In the genomic region with DNA sequence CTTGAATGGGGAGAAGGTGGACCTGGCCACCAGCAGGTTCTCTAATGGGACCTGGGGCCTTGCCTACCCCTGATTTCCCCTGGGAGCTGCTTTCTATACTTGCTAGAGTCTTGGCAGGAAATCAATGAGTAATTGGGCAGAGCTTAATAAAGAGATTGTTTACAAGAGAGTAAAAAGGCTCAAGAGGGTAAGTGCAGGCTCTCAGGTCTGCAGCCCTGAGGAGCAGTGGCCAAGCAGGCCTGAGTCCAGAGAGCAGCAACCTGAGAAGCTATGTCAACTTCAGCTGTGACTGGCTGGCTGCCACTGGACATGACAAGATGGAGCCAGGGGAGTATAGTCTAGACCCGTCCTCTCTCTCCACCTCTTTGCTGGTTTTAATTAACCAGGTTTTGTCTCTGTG, we compare ENCODE assay signal across 23 mouse cellular contexts. TPM values are rescaled to one million over a fixed set of nuclear protein-coding genes. Genes with fewer than 3 reads are reported as not detected.
DNase-seq lines count a peak whose midpoint lies in the region; ATAC-seq and TF ChIP-seq lines count a peak whose summit lies in the region.
"Had no signal": no experiment of that assay in that cellular context is flagged by ENCODE, and none has a peak within 500 bp of the region (broad histone marks: within the 10 kb centered on the region; RNA-seq: fewer than 3 reads in every experiment).

No protein-coding gene starts in this region.

- no peak for TF ChIP-seq CTCF in Patski (IDR thresholded peaks at IDR 0.05)
- TF ChIP-seq CTCF in liver, postnatal 0 days (IDR thresholded peaks at IDR 0.05; ENCODE audit: low read depth), result no peak

- no peak for TF ChIP-seq POLR2A in limb, embryonic 14.5 days (IDR thresholded peaks at IDR 0.05; ENCODE audit: borderline replicate concordance, extremely low read depth, insufficient read depth, insufficient read length)

- 0 out of 2 replicates have a peak overlapping the region, but pooled peaks have one; percentile 8 for H3K27ac ChIP-seq in forebrain, embryonic 13.5 days
- no peak overlapping the region for H3K27ac ChIP-seq in forebrain, embryonic 15.5 days (replicated peaks)
- H3K27ac ChIP-seq in limb, embryonic 14.5 days (replicated peaks; ENCODE audit: low read depth, low read length), result no peak overlapping the region
- H3K27ac ChIP-seq in limb, embryonic 10.5 days, result no peak overlapping the region
- H3K27ac ChIP-seq in liver, postnatal 0 days (ENCODE audit: low read depth), result no peak overlapping the region
- H3K27ac ChIP-seq: forebrain, embryonic 12.5 days; kidney, postnatal 0 days; midbrain, embryonic 12.5 days; neural tube, embryonic 13.5 days had no signal

- H3K9ac ChIP-seq in forebrain, embryonic 13.5 days, result no peak overlapping the region
- no peak overlapping the region for H3K9ac ChIP-seq in forebrain, embryonic 15.5 days (replicated peaks)
- no peak overlapping the region for H3K9ac ChIP-seq in limb, embryonic 14.5 days (ENCODE audit: low read depth, low read length, severe bottlenecking)
- H3K9ac ChIP-seq in liver, postnatal 0 days (replicated peaks), result no peak overlapping the region
- H3K9ac ChIP-seq: forebrain, embryonic 12.5 days; midbrain, embryonic 12.5 days; neural tube, embryonic 13.5 days had no signal

- no peak overlapping the region for H3K4me2 ChIP-seq in forebrain, embryonic 13.5 days
- no peak overlapping the region for H3K4me2 ChIP-seq in forebrain, embryonic 15.5 days (replicated peaks)
- no peak overlapping the region for H3K4me2 ChIP-seq in limb, embryonic 14.5 days (replicated peaks; ENCODE audit: low read depth, low read length, severe bottlenecking)
- no peak overlapping the region for H3K4me2 ChIP-seq in liver, postnatal 0 days (ENCODE audit: low read depth, low read length)
- H3K4me2 ChIP-seq: forebrain, embryonic 12.5 days; midbrain, embryonic 12.5 days; neural tube, embryonic 13.5 days had no signal

- H3K4me3 ChIP-seq in forebrain, embryonic 13.5 days, result no peak overlapping the region
- no peak overlapping the region for H3K4me3 ChIP-seq in forebrain, embryonic 15.5 days
- no peak overlapping the region for H3K4me3 ChIP-seq in limb, embryonic 14.5 days (replicated peaks; ENCODE audit: low read length)
- H3K4me3 ChIP-seq in limb, embryonic 10.5 days, result no peak overlapping the region
- H3K4me3 ChIP-seq in liver, postnatal 0 days (ENCODE audit: low read depth, low read length), result no peak overlapping the region
- H3K4me3 ChIP-seq: forebrain, embryonic 12.5 days; midbrain, embryonic 12.5 days; neural tube, embryonic 13.5 days had no signal

- peaks cover 21% of the 10 kb centered on the region for H3K4me1 ChIP-seq in forebrain, embryonic 13.5 days
- no peaks in the 10 kb centered on the region for H3K4me1 ChIP-seq in forebrain, embryonic 15.5 days
- 0 out of 2 replicates have a peak, but pooled peaks cover 3% of the 10 kb centered on the region for H3K4me1 ChIP-seq in limb, embryonic 14.5 days (ENCODE audit: control insufficient read depth, insufficient read depth, low read length)
- peaks cover 17% of the 10 kb centered on the region for H3K4me1 ChIP-seq in limb, embryonic 10.5 days
- peaks cover 14% of the 10 kb centered on the region for H3K4me1 ChIP-seq in liver, postnatal 0 days (ENCODE audit: insufficient read depth)

- in situ Hi-C loops in Patski (cut with MboI; ENCODE audit: low pct_unique_long_range_greater_than_20kb), result no loop called here

- ATAC-seq in forebrain, embryonic 13.5 days, result no peak
- ATAC-seq in forebrain, embryonic 15.5 days (replicated peaks), result no peak
- ATAC-seq in limb, embryonic 14.5 days (ENCODE audit: low FRiP score, low read depth), result 0 out of 2 replicates have a peak, but pooled peaks have one; percentile 18
- ATAC-seq in Patski, result peak; percentile 15
- no peak for ATAC-seq in liver, postnatal 0 days
- ATAC-seq: hindbrain, embryonic 16.5 days; intestine, embryonic 16.5 days had no signal

- TF ChIP-seq EP300 in liver, postnatal 0 days (IDR thresholded peaks at IDR 0.05; ENCODE audit: low read depth), result no peak

- CTCF ChIA-PET in Patski (lab: Charles Lee), result interaction anchor here (1.0 to 2.7 kb wide), 3 partner anchors 9 to 26 kb away, joined by 3 to 15 read pairs (median 4); no protein-coding TSS in a partner anchor

- WGBS in forebrain, embryonic 13.5 days, result 52% methylated on average over 1 of the region's 1 CpGs
- 48% methylated on average over 1 of the region's 1 CpGs for WGBS in forebrain, embryonic 15.5 days
- 25% methylated on average over 1 of the region's 1 CpGs for WGBS in limb, embryonic 14.5 days
- WGBS in limb, embryonic 10.5 days, result 37% methylated on average over 1 of the region's 1 CpGs
- 75% methylated on average over 1 of the region's 1 CpGs for WGBS in liver, postnatal 0 days (ENCODE audit: insufficient replicate concordance)

- no peaks in the 10 kb centered on the region; the same call in 1 of the 2 replicates for H3K27me3 ChIP-seq in forebrain, embryonic 13.5 days
- H3K27me3 ChIP-seq in forebrain, embryonic 15.5 days, result no peaks in the 10 kb centered on the region
- H3K27me3 ChIP-seq in limb, embryonic 14.5 days (ENCODE audit: control insufficient read depth, insufficient read depth, low read length), result no peaks in the 10 kb centered on the region
- H3K27me3 ChIP-seq in limb, embryonic 10.5 days (ENCODE audit: low read depth, poor library complexity, severe bottlenecking), result peaks cover 23% of the 10 kb centered on the region
- no peaks in the 10 kb centered on the region for H3K27me3 ChIP-seq in Patski
- no peaks in the 10 kb centered on the region for H3K27me3 ChIP-seq in liver, postnatal 0 days (ENCODE audit: insufficient read depth, low read length)

- DNase-seq in limb, embryonic 14.5 days (ENCODE audit: low spot score), result no peak
- no peak for DNase-seq in limb, embryonic 10.5 days (ENCODE audit: low spot score)
- DNase-seq in Patski (ENCODE audit: low read depth, low spot score), result no peak
- DNase-seq in gastrocnemius, postnatal 10 days, result peak; percentile 60
- no peak for DNase-seq in liver, postnatal 0 days
- no peak for DNase-seq in embryo, embryonic 10 days (ENCODE audit: low spot score)
- DNase-seq: cerebellum, adult 11 months; cerebellum, postnatal 10 days; liver; thymus, postnatal 36 days had no signal

- no peaks in the 10 kb centered on the region for H3K9me3 ChIP-seq in forebrain, embryonic 13.5 days (replicated peaks)
- no peaks in the 10 kb centered on the region for H3K9me3 ChIP-seq in forebrain, embryonic 15.5 days
- H3K9me3 ChIP-seq in limb, embryonic 14.5 days (ENCODE audit: control insufficient read depth, low read length), result no peaks in the 10 kb centered on the region
- H3K9me3 ChIP-seq in limb, embryonic 10.5 days (replicated peaks), result no peaks in the 10 kb centered on the region
- no peaks in the 10 kb centered on the region for H3K9me3 ChIP-seq in liver, postnatal 0 days (ENCODE audit: low read length)
- H3K9me3 ChIP-seq: forebrain, embryonic 12.5 days; midbrain, embryonic 12.5 days; neural tube, embryonic 13.5 days had no signal

- no peaks in the 10 kb centered on the region for H3K36me3 ChIP-seq in forebrain, embryonic 13.5 days (ENCODE audit: poor library complexity, severe bottlenecking)
- no peaks in the 10 kb centered on the region for H3K36me3 ChIP-seq in forebrain, embryonic 15.5 days
- no peaks in the 10 kb centered on the region for H3K36me3 ChIP-seq in limb, embryonic 14.5 days (ENCODE audit: control insufficient read depth, insufficient read depth, low read length)
- H3K36me3 ChIP-seq in limb, embryonic 10.5 days, result no peaks in the 10 kb centered on the region
- no peaks in the 10 kb centered on the region for H3K36me3 ChIP-seq in liver, postnatal 0 days (replicated peaks; ENCODE audit: insufficient read depth, low read length)
- H3K36me3 ChIP-seq: forebrain, embryonic 12.5 days; midbrain, embryonic 12.5 days; neural tube, embryonic 13.5 days had no signal

- POLR2A ChIA-PET in Patski (lab: Charles Lee), result no interaction called here

RNA-seq across cellular contexts. Expression of a gene that starts 14.0 kb away (rescaled TPM):
- polyA plus RNA-seq in forebrain, embryonic 13.5 days (2015; fragmentation: Nextera tagmentation; extraction: Ambion mirVana), result 91.0 and 105 TPM in 2 replicates
- 85.2 and 100 TPM in 2 replicates for polyA plus RNA-seq in forebrain, embryonic 15.5 days (2015; fragmentation: Nextera tagmentation; extraction: Ambion mirVana)
- polyA plus RNA-seq in limb, embryonic 14.5 days (2012; rRNA removed), result 91.7 and 100 TPM in 2 replicates
- 149 and 158 TPM in 2 replicates for polyA plus RNA-seq in limb, embryonic 14.5 days (2014; fragmentation: Nextera tagmentation; extraction: Ambion mirVana)
- 105 and 163 TPM in 2 replicates for polyA plus RNA-seq in limb, embryonic 10.5 days (2016; fragmentation: Nextera tagmentation; extraction: Ambion mirVana)
- 131 TPM for polyA plus RNA-seq in Patski (2021)
- total RNA-seq in gastrocnemius, postnatal 10 days (2021), result 10 to 100 TPM; 29.0 to 43.8 TPM
- 2,663 and 3,863 TPM in 2 replicates for polyA plus RNA-seq in liver, postnatal 0 days (2015; fragmentation: Nextera tagmentation; extraction: Ambion mirVana)

RNA-seq across cellular contexts. Expression of a gene that starts 20.5 kb away (rescaled TPM):
- polyA plus RNA-seq in forebrain, embryonic 13.5 days (2015; fragmentation: Nextera tagmentation; extraction: Ambion mirVana), result 41.0 and 48.0 TPM in 2 replicates
- 35.4 and 38.4 TPM in 2 replicates for polyA plus RNA-seq in forebrain, embryonic 15.5 days (2015; fragmentation: Nextera tagmentation; extraction: Ambion mirVana)
- 32.8 and 51.6 TPM in 2 replicates for polyA plus RNA-seq in limb, embryonic 14.5 days (2012; rRNA removed)
- 39.6 and 48.1 TPM in 2 replicates for polyA plus RNA-seq in limb, embryonic 14.5 days (2014; fragmentation: Nextera tagmentation; extraction: Ambion mirVana)
- polyA plus RNA-seq in limb, embryonic 10.5 days (2016; fragmentation: Nextera tagmentation; extraction: Ambion mirVana), result 30.0 and 45.6 TPM in 2 replicates
- polyA plus RNA-seq in Patski (2021), result 92.3 TPM
- 10 to 100 TPM; 35.0 to 63.8 TPM for total RNA-seq in gastrocnemius, postnatal 10 days (2021)
- 507 and 771 TPM in 2 replicates for polyA plus RNA-seq in liver, postnatal 0 days (2015; fragmentation: Nextera tagmentation; extraction: Ambion mirVana)

RNA-seq across cellular contexts. Expression of a gene that starts 21.4 kb away (rescaled TPM):
- polyA plus RNA-seq in forebrain, embryonic 13.5 days (2015; fragmentation: Nextera tagmentation; extraction: Ambion mirVana), result 83.6 and 98.8 TPM in 2 replicates
- polyA plus RNA-seq in forebrain, embryonic 15.5 days (2015; fragmentation: Nextera tagmentation; extraction: Ambion mirVana), result 63.0 and 66.3 TPM in 2 replicates
- polyA plus RNA-seq in limb, embryonic 14.5 days (2012; rRNA removed), result 60.5 and 64.0 TPM in 2 replicates
- 72.3 and 79.9 TPM in 2 replicates for polyA plus RNA-seq in limb, embryonic 14.5 days (2014; fragmentation: Nextera tagmentation; extraction: Ambion mirVana)
- 139 and 146 TPM in 2 replicates for polyA plus RNA-seq in limb, embryonic 10.5 days (2016; fragmentation: Nextera tagmentation; extraction: Ambion mirVana)
- 54.0 TPM for polyA plus RNA-seq in Patski (2021)
- total RNA-seq in gastrocnemius, postnatal 10 days (2021), result 10 to 100 TPM; 19.3 to 20.3 TPM
- 13.4 and 18.2 TPM in 2 replicates for polyA plus RNA-seq in liver, postnatal 0 days (2015; fragmentation: Nextera tagmentation; extraction: Ambion mirVana)

RNA-seq across cellular contexts. Expression of a gene that starts 40.5 kb away (rescaled TPM):
- polyA plus RNA-seq in forebrain, embryonic 13.5 days (2015; fragmentation: Nextera tagmentation; extraction: Ambion mirVana), result 188 and 208 TPM in 2 replicates
- polyA plus RNA-seq in forebrain, embryonic 15.5 days (2015; fragmentation: Nextera tagmentation; extraction: Ambion mirVana), result 249 and 258 TPM in 2 replicates
- 2.0 and 3.3 TPM in 2 replicates for polyA plus RNA-seq in limb, embryonic 14.5 days (2012; rRNA removed)
- 2.8 and 3.8 TPM in 2 replicates for polyA plus RNA-seq in limb, embryonic 14.5 days (2014; fragmentation: Nextera tagmentation; extraction: Ambion mirVana)
- polyA plus RNA-seq in limb, embryonic 10.5 days (2016; fragmentation: Nextera tagmentation; extraction: Ambion mirVana), result 0.30 TPM in 1 of 2 replicates, not detected in the other
- not detected for polyA plus RNA-seq in Patski (2021)
- total RNA-seq in gastrocnemius, postnatal 10 days (2021), result 10 to 100 TPM; 11.0 to 22.2 TPM
- not detected in 2 replicates for polyA plus RNA-seq in liver, postnatal 0 days (2015; fragmentation: Nextera tagmentation; extraction: Ambion mirVana)
- total RNA-seq: hematopoietic stem cell, adult 5-6 weeks had no signal
- polyA plus RNA-seq: C2C12 had no signal

RNA-seq across cellular contexts. Expression of a gene that starts 55.9 kb away (rescaled TPM):
- not detected in 2 replicates for polyA plus RNA-seq in forebrain, embryonic 13.5 days (2015; fragmentation: Nextera tagmentation; extraction: Ambion mirVana)
- not detected in 2 replicates for polyA plus RNA-seq in forebrain, embryonic 15.5 days (2015; fragmentation: Nextera tagmentation; extraction: Ambion mirVana)
- polyA plus RNA-seq in limb, embryonic 14.5 days (2012; rRNA removed), result not detected in 2 replicates
- polyA plus RNA-seq in limb, embryonic 14.5 days (2014; fragmentation: Nextera tagmentation; extraction: Ambion mirVana), result not detected in 2 replicates
- polyA plus RNA-seq in limb, embryonic 10.5 days (2016; fragmentation: Nextera tagmentation; extraction: Ambion mirVana), result not detected in 2 replicates
- not detected for polyA plus RNA-seq in Patski (2021)
- not detected for total RNA-seq in gastrocnemius, postnatal 10 days (2021)
- polyA plus RNA-seq in liver, postnatal 0 days (2015; fragmentation: Nextera tagmentation; extraction: Ambion mirVana), result not detected in 2 replicates
- total RNA-seq: hematopoietic stem cell, adult 5-6 weeks; layer of hippocampus, adult 18-20 months; left cerebral cortex, postnatal 25 days had no signal
- polyA plus RNA-seq: forebrain, embryonic 12.5 days; heart, embryonic 16.5 days; hindbrain, embryonic 16.5 days; kidney, postnatal 0 days; midbrain, embryonic 12.5 days; neural tube, embryonic 13.5 days had no signal

Comparison
In these comparisons a context has a peak if more than half of its experiments do, and no peak if none do; other contexts are left out.
1. ATAC-seq: peak in limb, embryonic 14.5 days (single experiment) and Patski (single experiment); none in forebrain, embryonic 13.5 days (single experiment), forebrain, embryonic 15.5 days (single experiment) and liver, postnatal 0 days (single experiment).
2. RNA of a gene that starts 14.0 kb away (polyA plus RNA-seq): 2,663 to 3,863 TPM in liver, postnatal 0 days; 91.7 to 158 TPM in limb, embryonic 14.5 days, 131 TPM in Patski (single experiment), 105 to 163 TPM in limb, embryonic 10.5 days, 91.0 to 105 TPM in forebrain, embryonic 13.5 days and 85.2 to 100 TPM in forebrain, embryonic 15.5 days; every median in the first group is over 10 times any median in the second.